Mouse (Mus musculus) forebrain, postnatal 0 days (tissue): ENCODE data around the gene Tmem219. TPM values are rescaled to one million over a fixed set of nuclear protein-coding genes. Genes with fewer than 3 reads are reported as not detected.

Experiments used
- ATAC-seq: fragments of 200-750 bp; cut with Nextera tagmentation; 2 replicates; pipeline ENCODE4 v1.8.0; 2017; ENCODE audit warnings: mild to moderate bottlenecking, moderate library complexity
- DNase-seq: peaks from one replicate; pipeline ENCODE4 v3.0.0-alpha.2; 2015
- H3K27ac ChIP-seq: fragments of 300-500 bp; sonication (generic); 2 replicates; pipeline ENCODE4 v1.5.1; 2014; ENCODE audit warnings: low read depth, mild to moderate bottlenecking, antibody characterized with exemption, low read length, moderate library complexity, mixed read lengths
- H3K27me3 ChIP-seq: fragments of 300-500 bp; sonication (generic); 2 replicates; pipeline ENCODE4 v1.6.1; 2014; ENCODE audit warnings: mild to moderate bottlenecking, low read length, mixed read lengths; ENCODE audit not compliant: insufficient read depth
- H3K36me3 ChIP-seq: fragments of 300-500 bp; sonication (generic); 2 replicates; pipeline ENCODE4 v1.6.1; 2014; ENCODE audit warnings: mild to moderate bottlenecking, moderate library complexity; ENCODE audit not compliant: insufficient read depth
- H3K4me1 ChIP-seq: fragments of 300-500 bp; sonication (generic); 2 replicates; pipeline ENCODE4 v1.6.1; 2014; ENCODE audit warnings: antibody characterized with exemption; ENCODE audit not compliant: insufficient read depth
- H3K4me2 ChIP-seq: fragments of 300-500 bp; sonication (generic); 2 replicates; pipeline ENCODE4 v1.6.1; 2014; ENCODE audit warnings: low read depth, mild to moderate bottlenecking, moderate library complexity
- H3K4me3 ChIP-seq: fragments of 300-500 bp; sonication (generic); 2 replicates; pipeline ENCODE4 v1.5.1; 2014; ENCODE audit warnings: low read depth, low read length, mixed read lengths
- H3K9ac ChIP-seq: fragments of 300-500 bp; sonication (generic); 2 replicates; pipeline ENCODE4 v1.6.1; 2014; ENCODE audit warnings: mild to moderate bottlenecking
- H3K9me3 ChIP-seq: fragments of 300-500 bp; sonication (generic); 2 replicates; pipeline ENCODE4 v1.6.1; 2016; ENCODE audit warnings: low read length
- CTCF ChIP-seq: sonication (generic); IDR thresholded peaks from 2 replicates; pipeline ENCODE4 v1.5.1; 2016; ENCODE audit warnings: antibody characterized with exemption, control low read depth, low read depth
- WGBS: fragments of 180-500 bp; shearing (Covaris S2); extraction: QIAGEN DNeasy Blood & Tissue Kit; methylation state at CpG from one replicate; pipeline ENCODE4 v1.1.7; 2014; 5-methylcytosine and 5-hydroxymethylcytosine counted together
- polyA plus RNA-seq: library from polyadenylated mRNA; unstranded; fragments of >200 nt; fragmentation: Nextera tagmentation; extraction: Ambion mirVana; gene quantifications from 2 replicates; pipeline ENCODE4 v1.2.1, GENCODE M21; 2015
- total RNA-seq: library from RNA; depleted of rRNA; stranded (reverse); fragments of >200 nt; gene quantifications from 2 replicates; pipeline ENCODE4 v1.2.3, GENCODE M21; 2014

The Tmem219 gene
- total and polyA plus RNA-seq, 2 experiments from 2014 or later = 23.8 to 44.7 TPM

GRCm38 (mm10) chr7:126883731-126884181 lies 39.0 kb downstream of the Tmem219 start:
- no peak for DNase-seq
- peak overlapping the region; percentile 96 for H3K9ac ChIP-seq
- H3K4me3 ChIP-seq = peak overlapping the region; percentile 81
- H3K4me1 ChIP-seq = peaks cover 26% of the 10 kb centered on the region
- 0% methylated on average over 14 of the region's 15 CpGs for WGBS
- no peak for ATAC-seq
- no peaks in the 10 kb centered on the region for H3K27me3 ChIP-seq
- peaks cover 19% of the 10 kb centered on the region for H3K36me3 ChIP-seq
- no peak for TF ChIP-seq CTCF
- peak overlapping the region; percentile 97 for H3K27ac ChIP-seq
- peak overlapping the region; percentile 98 for H3K4me2 ChIP-seq
- H3K9me3 ChIP-seq = no peaks in the 10 kb centered on the region

- Histone ChIP-seq H3K27me3 (no peaks in the 10 kb centered on the region), H3K36me3 (peaks cover 44% of the 10 kb centered on the region), H3K9me3 (no peaks in the 10 kb centered on the region), H3K4me1 (peaks cover 26% of the 10 kb centered on the region), H3K27ac (no peak overlapping the region), H3K4me3 (no peak overlapping the region; the same call in 1 of the 2 replicates), H3K4me2 (no peak overlapping the region), H3K9ac (0 out of 2 replicates have a peak overlapping the region, but pooled peaks have one; percentile 18)
- WGBS = 81% methylated on average over 6 of the region's 6 CpGs
- TF ChIP-seq CTCF = no peak
- ATAC-seq (no peak), DNase-seq (no peak)
These were observed 41.7 kb downstream of the Tmem219 start for GRCm38 (mm10) chr7:126881040-126881439.

DNA sequence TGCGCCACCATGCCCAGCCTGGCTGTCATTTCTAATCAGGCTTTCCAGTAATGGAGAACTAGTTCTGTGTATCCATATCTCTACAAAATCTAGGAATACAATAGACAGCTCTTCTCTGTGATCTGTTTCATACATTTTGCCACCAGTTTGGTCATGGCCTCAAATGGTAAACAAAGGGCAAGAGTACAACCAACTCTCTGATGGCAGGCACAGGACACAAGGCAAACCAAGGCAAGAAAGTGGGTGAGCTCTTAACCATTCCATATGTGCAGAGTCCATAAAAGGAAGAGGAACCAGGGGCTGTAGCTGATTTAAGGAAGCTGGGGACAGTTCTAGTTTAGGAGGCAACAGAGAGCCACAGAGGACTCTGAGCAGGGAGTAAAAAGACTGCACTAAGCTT lies 45.5 kb downstream of the Tmem219 start:
- no peaks in the 10 kb centered on the region for H3K27me3 ChIP-seq
- peaks cover 12% of the 10 kb centered on the region for H3K4me1 ChIP-seq
- TF ChIP-seq CTCF = no peak
- ATAC-seq (no peak), DNase-seq (no peak)
- 100% methylated on average over 1 of the region's 1 CpGs for WGBS
- peaks cover 82% of the 10 kb centered on the region for H3K36me3 ChIP-seq
- no peak overlapping the region for H3K27ac ChIP-seq
- H3K4me2 ChIP-seq = no peak overlapping the region
- no peak overlapping the region for H3K4me3 ChIP-seq
- no peak overlapping the region for H3K9ac ChIP-seq
- H3K9me3 ChIP-seq = no peaks in the 10 kb centered on the region

DNA sequence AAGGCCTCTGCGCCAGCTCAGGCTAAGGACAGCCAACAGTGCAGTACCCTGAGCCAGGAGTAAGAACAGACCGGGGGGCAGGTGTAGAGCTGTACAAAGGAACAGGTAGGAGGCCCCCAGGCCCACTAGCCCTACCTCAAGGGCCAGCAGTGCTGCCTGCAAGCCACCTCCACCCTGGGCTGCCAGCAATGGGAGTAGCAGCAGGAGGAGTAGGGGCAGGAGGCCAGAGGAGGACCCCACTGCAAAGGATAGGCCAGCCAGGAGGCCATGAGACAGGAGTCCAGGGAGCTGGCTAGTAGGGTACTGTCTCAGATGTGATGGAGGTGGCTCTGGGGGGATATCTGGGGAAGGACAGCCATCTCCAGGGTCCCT lies 52.2 kb downstream of the Tmem219 start:
- Histone ChIP-seq H3K4me1 (no peaks in the 10 kb centered on the region), H3K36me3 (peaks cover 99% of the 10 kb centered on the region), H3K27ac (no peak overlapping the region), H3K9me3 (no peaks in the 10 kb centered on the region), H3K4me3 (no peak overlapping the region), H3K4me2 (no peak overlapping the region), H3K9ac (no peak overlapping the region), H3K27me3 (no peaks in the 10 kb centered on the region)
- DNase-seq (no peak), ATAC-seq (no peak)
- no peak for TF ChIP-seq CTCF
- WGBS = 100% methylated on average over 2 of the region's 2 CpGs

- Histone ChIP-seq H3K4me2 (no peak overlapping the region), H3K4me1 (no peaks in the 10 kb centered on the region), H3K4me3 (no peak overlapping the region), H3K9ac (no peak overlapping the region), H3K27me3 (no peaks in the 10 kb centered on the region), H3K27ac (no peak overlapping the region), H3K36me3 (peaks cover 99% of the 10 kb centered on the region), H3K9me3 (no peaks in the 10 kb centered on the region)
- DNase-seq (no peak), ATAC-seq (no peak)
- 90% methylated on average over 23 of the region's 23 CpGs for WGBS
- TF ChIP-seq CTCF = no peak
These were observed 52.8 kb downstream of the Tmem219 start for GRCm38 (mm10) chr7:126869780-126870519.

GRCm38 (mm10) chr7:126868003-126868402 lies 54.7 kb downstream of the Tmem219 start:
- Histone ChIP-seq H3K36me3 (peaks cover 94% of the 10 kb centered on the region), H3K27ac (no peak overlapping the region), H3K9ac (no peak overlapping the region), H3K27me3 (no peaks in the 10 kb centered on the region), H3K4me2 (no peak overlapping the region), H3K4me1 (peaks cover 6% of the 10 kb centered on the region; the same call in 1 of the 2 replicates), H3K9me3 (no peaks in the 10 kb centered on the region), H3K4me3 (no peak overlapping the region)
- ATAC-seq (no peak), DNase-seq (no peak)
- WGBS = 86% methylated on average over 12 of the region's 12 CpGs
- TF ChIP-seq CTCF = no peak

- no peak overlapping the region for H3K9ac ChIP-seq
- H3K9me3 ChIP-seq = no peaks in the 10 kb centered on the region
- H3K27ac ChIP-seq = no peak overlapping the region
- peaks cover 90% of the 10 kb centered on the region for H3K36me3 ChIP-seq
- H3K27me3 ChIP-seq = no peaks in the 10 kb centered on the region
- no peak overlapping the region for H3K4me3 ChIP-seq
- no peak overlapping the region for H3K4me2 ChIP-seq
- TF ChIP-seq CTCF = no peak
- ATAC-seq = no peak
- WGBS = 88% methylated on average over 2 of the region's 2 CpGs
- no peak for DNase-seq
- peaks cover 8% of the 10 kb centered on the region; the same call in 1 of the 2 replicates for H3K4me1 ChIP-seq
These were observed 55.2 kb downstream of the Tmem219 start for GRCm38 (mm10) chr7:126867534-126867933.
